Mouse (Mus musculus): ENCODE data around the gene Marveld3. TPM values are rescaled to one million over a fixed set of nuclear protein-coding genes. Genes with fewer than 3 reads are reported as not detected.

Gene Marveld3
- 1.0 and 1.5 TPM in 2 replicates for polyA plus RNA-seq (2015; fragmentation: Nextera tagmentation; extraction: Ambion mirVana)

DNA sequence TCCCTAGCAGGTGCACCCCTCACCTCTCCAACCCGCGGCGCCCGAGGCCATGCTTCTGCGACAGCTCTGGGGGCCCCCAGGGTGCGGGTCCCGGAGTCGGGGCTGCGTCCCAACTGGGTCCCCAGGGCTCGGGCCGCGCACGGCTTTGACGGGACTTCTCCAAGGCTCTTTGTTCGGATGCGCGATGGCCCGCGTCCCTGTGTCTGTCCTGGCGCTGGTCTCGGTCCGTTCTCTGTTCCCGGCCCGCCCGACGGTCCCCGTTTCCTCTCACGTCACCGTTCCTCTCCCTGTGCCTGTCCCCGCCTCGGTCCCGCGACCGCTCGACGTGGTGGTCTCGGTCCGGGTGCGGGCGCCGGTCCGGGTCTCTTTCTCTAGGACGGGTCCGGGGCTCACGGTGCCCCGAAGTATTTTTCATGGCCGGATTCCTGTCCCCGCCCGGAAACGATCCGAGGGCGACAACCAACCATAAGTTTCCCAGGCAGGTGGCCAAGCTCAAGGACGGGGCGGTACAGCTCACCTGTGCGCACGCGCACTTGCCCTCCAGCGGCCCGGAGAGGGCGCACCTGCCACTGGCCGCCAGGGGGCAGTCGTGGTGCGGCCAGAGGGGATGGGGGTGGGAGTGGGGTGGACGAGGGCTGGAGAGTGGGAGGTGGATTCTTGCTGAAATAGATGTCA is at the start of gene Marveld3:
Gene Marveld3, minus strand, starts transcription at position 511 of the 675 bp plus-strand sequence.
- WGBS: 2% methylated on average over 64 of the region's 64 CpGs
- Histone ChIP-seq H3K4me2 (peak within 1 kb of the TSS; percentile 70), H3K9me3 (replicated peaks) (no peaks in the 10 kb centered on the region), H3K27ac (no peak within 1 kb of the TSS), H3K9ac (peak within 1 kb of the TSS; percentile 48; the same call in 1 of the 2 replicates), H3K4me1 (peaks cover 23% of the 10 kb centered on the region), H3K4me3 (peak within 1 kb of the TSS; percentile 48), H3K27me3 (peaks cover 29% of the 10 kb centered on the region), H3K36me3 (ENCODE audit: poor library complexity, severe bottlenecking) (no peaks in the 10 kb centered on the region)
- ATAC-seq: peak; percentile 50; the same call in 1 of the 2 replicates

DNA sequence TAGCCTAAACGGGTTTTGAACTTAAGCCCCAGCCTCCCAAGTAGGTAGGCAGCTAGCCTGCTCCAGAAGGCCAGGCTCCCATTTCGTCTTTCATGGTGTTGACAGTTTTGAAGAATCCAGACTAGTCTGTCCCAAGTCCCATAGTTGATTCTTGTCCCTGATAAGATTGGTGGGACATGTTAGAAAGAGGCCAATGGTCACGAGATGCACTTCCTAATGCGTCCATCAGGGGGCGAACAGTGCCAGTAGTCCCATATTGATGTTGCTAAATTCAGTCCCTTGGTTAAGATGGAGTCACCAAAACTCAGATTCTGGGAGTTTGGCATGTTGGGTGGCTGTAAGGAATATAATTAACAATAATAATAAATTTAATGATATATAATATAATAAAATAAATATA is 48.9 kb upstream of the Marveld3 start:
- no peak overlapping the region for H3K4me3 ChIP-seq
- H3K9me3 ChIP-seq (replicated peaks): no peaks in the 10 kb centered on the region
- ATAC-seq: no peak
- H3K4me1 ChIP-seq: peaks cover 10% of the 10 kb centered on the region
- WGBS: 36% methylated on average over 5 of the region's 5 CpGs
- H3K27ac ChIP-seq: no peak overlapping the region
- no peaks in the 10 kb centered on the region for H3K36me3 ChIP-seq (ENCODE audit: poor library complexity, severe bottlenecking)
- no peak overlapping the region for H3K9ac ChIP-seq
- no peaks in the 10 kb centered on the region for H3K27me3 ChIP-seq
- H3K4me2 ChIP-seq: no peak overlapping the region

DNA sequence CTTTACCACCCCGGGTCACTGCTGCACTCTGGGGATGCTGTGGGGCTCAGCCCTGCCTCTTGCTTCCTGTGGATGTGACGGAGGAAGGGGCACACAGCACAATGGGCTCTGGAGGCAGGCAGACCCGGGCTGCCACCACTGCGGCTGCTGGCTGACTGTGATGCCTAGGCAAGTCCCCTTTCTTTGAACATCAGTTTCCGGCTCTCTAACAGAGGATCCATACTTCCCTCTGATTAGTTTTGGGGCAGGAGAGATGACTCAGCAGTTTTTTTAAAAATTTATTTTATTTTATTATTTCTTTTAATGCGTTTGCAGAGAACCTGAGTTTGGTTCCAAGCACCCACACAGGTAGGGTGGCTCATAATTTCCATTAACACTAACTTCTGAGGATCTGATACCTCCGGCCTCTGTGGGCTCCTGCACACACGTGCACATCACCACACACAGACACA is 47.0 kb upstream of the Marveld3 start:
- H3K27me3 ChIP-seq: no peaks in the 10 kb centered on the region
- no peak overlapping the region for H3K27ac ChIP-seq
- no peaks in the 10 kb centered on the region for H3K36me3 ChIP-seq (ENCODE audit: poor library complexity, severe bottlenecking)
- H3K4me3 ChIP-seq: no peak overlapping the region
- H3K4me2 ChIP-seq: no peak overlapping the region
- H3K9me3 ChIP-seq (replicated peaks): no peaks in the 10 kb centered on the region
- H3K4me1 ChIP-seq: peaks cover 7% of the 10 kb centered on the region
- 66% methylated on average over 8 of the region's 8 CpGs for WGBS
- ATAC-seq: no peak
- H3K9ac ChIP-seq: no peak overlapping the region

DNA sequence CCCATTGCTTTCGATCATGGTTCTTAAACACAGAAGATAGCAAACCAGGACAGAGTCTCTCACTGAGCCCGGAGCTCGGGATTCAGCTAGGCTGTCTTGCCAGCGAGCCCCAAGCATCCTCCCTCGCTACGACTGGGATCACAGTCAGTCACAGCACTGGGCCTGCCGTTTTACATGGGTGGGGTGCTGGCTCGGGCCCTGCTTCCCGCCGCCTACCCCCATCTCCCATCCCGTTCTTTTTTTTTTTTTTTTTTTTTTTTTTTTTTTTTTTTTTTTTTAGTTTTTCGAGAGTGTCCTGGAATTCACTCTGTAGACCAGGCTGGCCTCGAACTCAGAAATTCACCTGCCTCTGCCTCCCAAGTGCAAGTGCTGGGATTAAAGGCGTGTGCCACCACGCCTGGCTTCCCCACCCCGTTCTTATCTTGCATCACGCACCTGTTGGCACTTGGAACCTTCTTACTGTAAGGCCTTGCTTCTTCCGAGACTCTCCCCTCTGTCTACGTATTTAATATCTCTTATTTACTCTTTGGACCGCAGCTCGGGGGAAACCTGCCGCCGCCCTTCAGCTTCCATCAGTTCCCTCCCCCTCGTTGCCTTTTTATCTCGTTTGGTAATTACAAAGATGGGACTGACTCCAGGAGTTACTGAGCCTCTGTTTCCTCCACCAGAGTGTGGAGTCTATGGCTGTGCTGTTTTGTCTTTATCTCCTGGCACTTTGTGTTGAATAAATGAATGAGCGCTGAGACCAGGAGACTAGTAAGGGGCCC is 46.4 kb upstream of the Marveld3 start:
- no peaks in the 10 kb centered on the region for H3K36me3 ChIP-seq (ENCODE audit: poor library complexity, severe bottlenecking)
- no peak overlapping the region for H3K27ac ChIP-seq
- no peak for ATAC-seq
- no peak overlapping the region for H3K9ac ChIP-seq
- H3K27me3 ChIP-seq: no peaks in the 10 kb centered on the region
- no peak overlapping the region for H3K4me3 ChIP-seq
- H3K4me2 ChIP-seq: no peak overlapping the region
- H3K9me3 ChIP-seq (replicated peaks): no peaks in the 10 kb centered on the region
- peaks cover 7% of the 10 kb centered on the region for H3K4me1 ChIP-seq
- 87% methylated on average over 24 of the region's 26 CpGs for WGBS

DNA sequence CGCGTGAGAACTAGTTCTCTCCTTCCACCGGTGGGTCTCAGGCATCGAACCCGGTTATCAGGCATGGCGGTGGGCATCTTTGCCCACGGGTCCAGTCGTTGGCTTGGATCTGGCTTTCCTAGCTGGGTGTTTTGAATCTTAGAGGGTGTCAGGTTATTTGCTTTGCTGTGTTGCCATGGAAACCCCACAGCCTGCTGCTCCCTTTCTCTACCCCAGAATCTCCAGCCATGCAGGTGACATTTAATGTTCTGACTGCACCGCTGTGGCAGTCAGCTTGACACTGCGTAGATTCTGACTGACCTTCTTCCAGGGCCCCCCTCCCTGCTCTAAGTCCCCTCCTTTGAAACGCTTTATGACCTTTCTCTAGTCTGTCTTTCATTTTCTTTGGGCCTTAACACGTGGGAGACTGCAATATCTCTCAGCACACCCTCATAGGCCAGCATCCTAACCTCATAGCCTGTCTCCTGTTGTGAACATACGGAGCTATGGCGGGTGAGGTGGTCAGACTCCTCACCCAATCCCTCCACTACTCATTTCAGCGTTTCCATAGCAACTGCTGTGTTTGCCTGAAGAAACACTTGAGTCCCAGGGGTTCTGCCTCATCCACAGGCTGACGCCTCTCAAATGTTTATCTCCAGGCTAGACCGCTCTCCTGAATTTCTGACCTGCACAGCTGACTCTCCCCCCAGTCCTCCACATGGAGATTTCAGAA is 44.5 kb upstream of the Marveld3 start:
- no peaks in the 10 kb centered on the region for H3K9me3 ChIP-seq (replicated peaks)
- H3K27ac ChIP-seq: no peak overlapping the region
- H3K9ac ChIP-seq: no peak overlapping the region
- peak; percentile 27; the same call in 1 of the 2 replicates for ATAC-seq
- H3K27me3 ChIP-seq: no peaks in the 10 kb centered on the region
- no peak overlapping the region for H3K4me2 ChIP-seq
- H3K4me1 ChIP-seq: peaks cover 7% of the 10 kb centered on the region
- H3K4me3 ChIP-seq: no peak overlapping the region
- H3K36me3 ChIP-seq (ENCODE audit: poor library complexity, severe bottlenecking): no peaks in the 10 kb centered on the region
- WGBS: 61% methylated on average over 17 of the region's 17 CpGs

DNA sequence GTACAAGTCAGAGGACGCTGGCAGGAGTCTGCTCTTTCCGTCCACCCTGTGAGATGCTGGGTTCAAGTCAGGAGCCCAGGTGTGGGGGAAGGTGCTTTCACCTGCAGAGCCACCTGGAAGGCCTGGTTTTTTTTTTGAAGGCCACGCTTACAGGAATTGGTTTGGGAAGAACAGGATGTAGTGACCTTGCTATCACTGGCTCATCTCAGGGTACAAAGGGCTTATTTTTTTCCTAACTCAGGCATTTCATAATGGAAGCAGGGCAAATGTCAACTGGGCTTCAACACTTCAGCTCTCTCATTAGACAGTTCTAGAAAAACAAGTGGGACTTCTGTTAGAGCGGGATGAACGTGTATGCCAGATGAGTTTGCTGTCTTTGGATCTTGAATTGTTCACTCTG is 42.3 kb upstream of the Marveld3 start:
- Histone ChIP-seq H3K27ac (no peak overlapping the region), H3K36me3 (ENCODE audit: poor library complexity, severe bottlenecking) (no peaks in the 10 kb centered on the region), H3K27me3 (no peaks in the 10 kb centered on the region), H3K4me3 (no peak overlapping the region), H3K4me1 (peaks cover 7% of the 10 kb centered on the region), H3K9ac (no peak overlapping the region), H3K9me3 (replicated peaks) (no peaks in the 10 kb centered on the region), H3K4me2 (no peak overlapping the region)
- no peak for ATAC-seq
- 87% methylated on average over 5 of the region's 5 CpGs for WGBS

DNA sequence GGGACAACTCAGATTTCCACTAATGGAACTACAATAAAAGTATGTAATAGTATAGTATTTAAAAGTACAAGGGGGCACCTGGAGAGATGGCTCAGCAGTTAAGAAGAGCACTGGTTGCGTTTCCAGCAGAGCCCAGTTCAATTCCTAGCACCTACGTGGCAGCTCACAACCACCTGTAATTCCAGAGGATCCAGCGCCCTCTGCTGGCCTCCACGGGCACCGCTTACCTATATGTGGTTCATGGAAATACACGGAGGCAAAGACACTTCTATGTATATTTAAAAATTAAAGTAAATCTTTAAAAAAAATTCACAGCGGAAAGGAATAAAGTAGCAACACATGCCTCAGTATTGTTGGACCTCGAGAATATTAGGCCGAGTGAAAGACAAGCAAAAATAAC is 41.0 kb upstream of the Marveld3 start:
- Histone ChIP-seq H3K4me3 (no peak overlapping the region), H3K27me3 (no peaks in the 10 kb centered on the region), H3K9ac (no peak overlapping the region), H3K4me1 (peaks cover 7% of the 10 kb centered on the region), H3K27ac (no peak overlapping the region), H3K4me2 (no peak overlapping the region), H3K9me3 (replicated peaks) (no peaks in the 10 kb centered on the region), H3K36me3 (ENCODE audit: poor library complexity, severe bottlenecking) (no peaks in the 10 kb centered on the region)
- 35% methylated on average over 9 of the region's 9 CpGs for whole genome bisulfite sequencing
- ATAC-seq: no peak

DNA sequence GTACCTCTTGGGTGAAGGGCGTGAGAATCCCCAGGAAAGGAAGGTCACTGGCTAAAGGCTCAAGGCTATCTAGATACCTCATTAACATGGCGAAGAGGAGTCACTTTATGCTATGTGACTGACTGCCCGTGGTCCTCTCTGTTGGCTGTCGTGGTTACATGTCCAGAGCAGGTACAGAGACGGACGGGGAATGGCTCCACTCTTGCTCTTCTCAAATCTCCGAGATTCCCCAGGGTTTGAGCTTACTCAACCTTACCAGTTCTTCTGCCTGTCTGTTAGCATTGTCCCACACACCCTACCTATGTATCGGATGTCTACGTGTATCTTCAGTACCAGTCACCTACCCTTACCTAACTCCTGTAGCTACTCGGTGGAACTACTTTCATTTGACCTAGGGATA is 38.0 kb upstream of the Marveld3 start:
- WGBS: 89% methylated on average over 10 of the region's 10 CpGs
- H3K4me1 ChIP-seq: no peaks in the 10 kb centered on the region
- H3K27ac ChIP-seq: no peak overlapping the region
- H3K27me3 ChIP-seq: no peaks in the 10 kb centered on the region
- no peak for ATAC-seq
- no peaks in the 10 kb centered on the region for H3K36me3 ChIP-seq (ENCODE audit: poor library complexity, severe bottlenecking)
- no peaks in the 10 kb centered on the region for H3K9me3 ChIP-seq (replicated peaks)
- H3K4me2 ChIP-seq: no peak overlapping the region
- no peak overlapping the region for H3K9ac ChIP-seq
- no peak overlapping the region for H3K4me3 ChIP-seq

DNA sequence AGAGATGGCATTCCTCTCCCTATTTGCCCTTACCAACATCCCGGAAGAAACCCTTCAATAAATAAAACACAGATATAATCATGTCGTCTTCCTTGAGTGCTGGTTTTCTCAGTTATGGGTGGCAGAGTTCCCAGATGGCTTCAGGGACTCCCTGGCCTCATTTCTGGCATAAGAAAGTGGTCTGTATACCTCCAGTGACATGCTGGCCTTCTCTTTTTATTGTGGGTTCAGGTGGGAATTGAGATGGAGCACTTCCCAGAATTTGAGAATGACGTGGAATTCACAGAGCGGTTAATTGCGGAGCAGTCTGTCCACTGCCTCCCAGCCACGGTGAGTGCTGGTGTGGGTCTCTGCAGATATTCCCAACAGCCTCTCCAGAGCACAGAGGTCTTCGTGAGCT is 36.1 kb upstream of the Marveld3 start:
- Histone ChIP-seq H3K9ac (no peak overlapping the region), H3K4me2 (no peak overlapping the region), H3K36me3 (ENCODE audit: poor library complexity, severe bottlenecking) (no peaks in the 10 kb centered on the region), H3K9me3 (replicated peaks) (no peaks in the 10 kb centered on the region), H3K27me3 (no peaks in the 10 kb centered on the region), H3K4me3 (no peak overlapping the region), H3K27ac (no peak overlapping the region), H3K4me1 (no peaks in the 10 kb centered on the region)
- WGBS: 84% methylated on average over 7 of the region's 7 CpGs
- no peak for ATAC-seq

DNA sequence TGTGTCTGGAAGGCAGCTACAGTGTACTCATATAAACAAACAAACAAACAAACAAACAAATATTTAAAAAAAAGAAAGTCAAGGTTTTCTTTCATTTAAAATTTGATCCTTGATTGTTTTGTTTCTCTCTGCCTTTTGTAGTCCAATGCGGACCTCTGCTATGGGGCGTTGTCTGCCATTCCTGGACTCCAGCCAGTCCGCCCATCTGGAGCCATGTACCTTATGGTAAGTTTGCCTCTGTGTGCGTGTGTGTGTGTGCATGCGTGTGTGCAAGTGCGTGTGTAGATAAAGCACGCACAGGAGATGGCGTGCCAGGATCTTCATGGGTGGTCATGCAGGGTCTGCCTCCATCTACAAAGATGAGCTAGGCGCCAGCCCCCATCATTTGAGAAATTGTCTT is 35.4 kb upstream of the Marveld3 start:
- no peak overlapping the region for H3K4me3 ChIP-seq
- H3K36me3 ChIP-seq (ENCODE audit: poor library complexity, severe bottlenecking): no peaks in the 10 kb centered on the region
- H3K27me3 ChIP-seq: no peaks in the 10 kb centered on the region
- no peak overlapping the region for H3K9ac ChIP-seq
- WGBS: 87% methylated on average over 9 of the region's 9 CpGs
- H3K9me3 ChIP-seq (replicated peaks): no peaks in the 10 kb centered on the region
- no peaks in the 10 kb centered on the region for H3K4me1 ChIP-seq
- ATAC-seq: no peak
- no peak overlapping the region for H3K27ac ChIP-seq
- no peak overlapping the region for H3K4me2 ChIP-seq

DNA sequence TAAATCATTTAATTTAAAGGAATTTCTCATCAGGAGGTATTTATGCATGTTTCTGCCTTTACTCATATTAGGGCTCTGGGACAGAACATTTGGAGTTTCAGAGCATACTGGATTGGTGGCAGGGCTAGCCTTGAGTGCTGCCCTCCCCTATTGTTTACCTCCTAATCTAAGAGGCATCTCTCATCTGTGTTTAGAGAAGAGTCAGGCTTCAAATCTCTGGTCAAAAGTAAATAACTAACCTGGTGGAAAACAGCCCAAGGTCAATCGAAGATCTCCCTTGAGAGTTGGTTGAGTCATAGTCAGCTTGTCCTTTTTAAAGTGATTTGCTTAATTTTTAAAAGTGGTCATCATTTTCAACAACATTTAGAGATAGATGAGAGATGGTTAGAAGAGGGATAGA is 30.9 kb upstream of the Marveld3 start:
- Histone ChIP-seq H3K4me2 (no peak overlapping the region), H3K27ac (no peak overlapping the region), H3K36me3 (ENCODE audit: poor library complexity, severe bottlenecking) (no peaks in the 10 kb centered on the region), H3K9me3 (replicated peaks) (no peaks in the 10 kb centered on the region), H3K4me1 (no peaks in the 10 kb centered on the region), H3K9ac (no peak overlapping the region), H3K4me3 (no peak overlapping the region), H3K27me3 (no peaks in the 10 kb centered on the region)
- WGBS: 86% methylated on average over 1 of the region's 1 CpGs
- ATAC-seq: no peak

DNA sequence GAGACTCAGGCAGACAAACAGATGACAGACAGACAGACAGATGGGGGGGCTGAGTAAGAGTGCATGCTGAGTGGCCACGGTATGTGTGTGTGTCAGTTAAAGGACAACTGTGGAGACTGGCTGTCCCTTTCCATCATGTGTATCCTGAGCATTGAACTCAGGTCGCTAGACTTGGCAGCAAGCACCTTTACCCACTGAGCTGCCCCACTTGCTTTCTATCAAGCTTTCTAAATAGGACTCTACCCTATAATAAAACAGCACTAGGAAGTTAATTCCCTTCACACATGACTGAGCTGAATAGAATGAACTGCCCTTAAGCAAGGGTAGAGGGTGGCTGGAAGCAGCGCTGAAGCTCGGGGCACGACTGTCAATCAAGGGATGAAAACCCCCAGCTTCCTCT is 30.2 kb upstream of the Marveld3 start:
- Histone ChIP-seq H3K4me2 (no peak overlapping the region), H3K27me3 (no peaks in the 10 kb centered on the region), H3K27ac (no peak overlapping the region), H3K9me3 (replicated peaks) (no peaks in the 10 kb centered on the region), H3K36me3 (ENCODE audit: poor library complexity, severe bottlenecking) (no peaks in the 10 kb centered on the region), H3K4me1 (no peaks in the 10 kb centered on the region), H3K4me3 (no peak overlapping the region), H3K9ac (no peak overlapping the region)
- WGBS: 61% methylated on average over 5 of the region's 5 CpGs
- no peak for ATAC-seq

Data from forebrain, embryonic 13.5 days (tissue).